Mouse (Mus musculus): ENCODE measurements around the gene Npcd.

DNA sequence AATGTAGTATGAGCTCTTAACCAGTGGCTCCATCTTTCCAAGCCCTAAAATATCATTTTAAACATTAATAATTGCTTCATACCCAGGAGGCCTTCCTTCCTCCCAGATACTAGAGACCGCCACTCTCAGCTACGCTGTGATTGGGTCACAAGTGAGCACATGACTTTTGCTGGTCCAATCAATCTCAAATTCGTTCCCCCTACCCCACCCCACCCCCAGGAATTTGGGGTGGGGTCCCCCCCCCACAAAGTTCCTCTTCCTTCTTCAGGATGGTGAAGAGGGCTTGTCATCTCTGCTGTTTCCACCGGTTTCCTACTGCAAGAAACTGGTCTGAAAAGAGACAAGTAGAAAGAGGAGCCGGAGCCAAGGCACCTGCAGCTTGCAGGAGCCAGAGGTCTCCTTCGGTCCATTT lies 44.7 kb upstream of the Npcd start:
- TF ChIP-seq EP300 (IDR thresholded peaks at IDR 0.05; ENCODE audit: insufficient read depth, low read depth, low read length) (no peak), CTCF (IDR thresholded peaks at IDR 0.05) (no peak)

Measured in heart, adult 2 months (tissue).